Mouse (Mus musculus): ENCODE measurements around the gene Dab1. TPM values are rescaled to one million over a fixed set of nuclear protein-coding genes. Genes with fewer than 3 reads are reported as not detected.

The Dab1 gene
- 100 to 1,000 TPM; 138 to 149 TPM for total RNA-seq (2021)
- long read RNA-seq, experiment 1, full-length matches to known transcripts, result 17 of 86 reads
- long read RNA-seq, experiment 1, partial matches to known transcripts, result 35 of 86 reads
- long read RNA-seq, experiment 1, other reads (novel, unspliced or antisense), result 34 of 86 reads
- long read RNA-seq, experiment 2, full-length matches to known transcripts, result 21 of 106 reads
- long read RNA-seq, experiment 2, partial matches to known transcripts, result 39 of 106 reads
- long read RNA-seq, experiment 2, other reads (novel, unspliced or antisense), result 46 of 106 reads

- DNase-seq (ENCODE audit: low spot score in 2 of 2), result peak; percentile 48 to 61
Observed at GRCm38 (mm10) chr4:103619321-103619945, at the start of gene Dab1. Gene Dab1 (plus strand): TSS chr4:103619359.

GRCm38 (mm10) chr4:103571721-103572352 lies 47.3 kb upstream of the Dab1 start:
- no peak for DNase-seq (ENCODE audit: low spot score in 2 of 2)

- peak in 1 of 2 experiments; percentile 54 for DNase-seq (ENCODE audit: low spot score in 2 of 2)
Observed at GRCm38 (mm10) chr4:103575556-103575955, 43.6 kb upstream of the Dab1 start.

DNA sequence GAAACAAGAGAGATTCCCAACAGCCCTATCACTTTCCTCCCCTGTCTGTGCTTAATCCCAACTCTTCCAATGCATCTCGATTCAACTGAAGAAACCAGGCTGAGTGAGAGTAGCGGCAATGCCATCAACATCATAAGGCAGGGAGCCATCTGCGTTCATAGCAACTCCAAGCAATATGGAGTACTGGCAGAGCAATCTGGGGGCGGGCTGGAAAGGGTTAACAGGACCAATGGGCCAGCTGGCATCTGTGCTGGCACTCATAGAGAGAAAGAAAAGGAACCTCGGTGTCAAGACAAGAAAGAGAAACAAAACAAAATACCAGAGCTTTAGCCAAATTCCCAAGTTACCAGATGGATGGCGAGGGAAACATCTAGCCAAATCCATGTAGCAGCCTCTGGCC lies 42.9 kb upstream of the Dab1 start:
- peak; percentile 52 to 70 for DNase-seq (ENCODE audit: low spot score in 2 of 2)

DNA sequence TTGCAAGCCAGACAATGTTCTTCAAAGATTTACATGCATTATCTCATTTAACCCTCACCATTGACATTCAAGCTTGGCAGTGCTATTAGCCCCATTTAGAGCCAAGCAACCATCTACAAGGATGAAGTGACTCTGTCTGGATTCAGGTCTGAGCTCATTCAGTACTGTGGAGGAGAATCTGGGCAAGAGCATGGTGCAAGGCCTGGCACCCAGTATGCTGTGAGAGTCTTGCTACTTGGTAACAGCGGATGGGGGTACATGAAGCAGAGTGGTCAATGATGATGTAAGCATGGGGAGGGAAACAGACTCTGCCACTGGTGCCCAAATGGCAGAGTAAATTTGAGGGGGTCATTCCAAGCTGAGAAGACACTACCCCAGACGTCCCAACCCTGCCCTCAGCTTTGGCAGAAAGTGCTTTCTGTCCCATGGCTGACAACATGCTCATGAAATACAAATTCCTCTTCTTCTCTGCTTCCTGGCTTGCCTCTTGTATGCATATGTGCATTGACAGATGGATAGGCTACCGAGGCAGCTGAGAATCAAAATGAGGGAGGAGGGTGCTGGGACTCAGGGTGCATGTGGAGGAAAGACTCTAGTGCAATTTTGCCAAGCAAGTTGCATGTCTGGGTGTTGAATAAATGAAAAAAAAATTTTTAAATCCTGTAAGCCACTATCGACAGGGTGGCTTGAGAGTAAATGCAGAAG lies 41.9 kb upstream of the Dab1 start:
- peak; percentile 55 to 92 for DNase-seq (ENCODE audit: low spot score in 2 of 2)

DNA sequence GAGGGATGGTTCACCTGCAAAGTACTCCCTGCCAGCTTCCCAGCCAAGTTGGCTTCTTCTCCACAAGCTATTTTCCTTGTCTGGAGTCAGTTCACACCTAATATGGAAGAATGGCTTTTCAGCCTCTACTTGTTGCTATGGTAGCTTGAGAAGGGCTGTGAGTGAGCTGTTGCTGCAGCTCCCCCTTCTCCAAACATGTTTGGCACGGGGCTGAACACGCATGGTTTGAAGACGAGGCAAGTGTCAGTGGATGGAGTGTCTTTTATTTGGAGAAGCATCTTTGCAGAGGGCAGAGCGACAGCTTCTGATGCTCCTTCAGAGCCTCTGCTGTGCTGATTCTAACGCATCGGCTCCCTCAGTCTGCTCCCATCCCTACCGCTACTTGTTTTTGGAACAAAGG lies 41.3 kb upstream of the Dab1 start:
- DNase-seq (ENCODE audit: low spot score in 2 of 2), result peak; percentile 59 to 69

DNA sequence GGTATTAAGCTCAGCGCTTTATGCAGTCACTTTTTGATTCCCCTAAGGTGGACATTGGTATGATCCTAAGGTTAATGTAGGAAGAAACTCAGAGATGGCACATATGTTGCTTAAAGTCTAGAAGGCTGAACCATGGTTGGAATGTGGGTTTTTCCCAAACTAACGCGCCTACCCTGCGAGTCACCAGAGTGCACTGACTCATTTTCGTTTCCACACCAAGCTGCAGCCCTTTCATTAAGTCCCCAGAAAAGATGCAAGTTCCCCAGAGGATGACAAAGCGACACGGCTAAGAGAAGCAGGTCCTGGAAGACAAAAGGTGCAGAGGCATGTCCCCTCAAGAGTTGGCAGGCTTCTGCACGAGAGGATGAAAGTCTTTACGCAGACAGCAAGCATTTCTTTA lies 39.1 kb upstream of the Dab1 start:
- DNase-seq (ENCODE audit: low spot score in 2 of 2), result no peak

DNA sequence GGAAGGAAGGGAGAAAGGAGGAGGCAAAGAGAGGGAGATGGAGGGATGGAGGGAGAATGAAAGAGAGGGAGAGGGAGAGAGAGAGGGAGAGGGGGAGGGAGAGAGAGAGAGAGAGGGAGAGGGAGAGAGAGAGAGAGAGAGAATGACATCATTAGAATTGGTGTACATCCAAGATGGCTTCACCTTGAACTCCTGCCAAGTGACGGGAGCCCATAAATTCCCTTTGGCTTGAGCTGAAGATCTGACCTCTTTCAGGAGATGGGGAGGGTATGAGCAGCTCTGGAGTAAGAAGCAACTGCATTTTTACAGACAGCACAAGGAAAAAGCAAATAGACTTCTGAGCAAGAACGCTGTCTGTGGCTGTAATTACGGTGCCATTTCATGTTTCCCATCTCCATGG lies 4.1 kb upstream of the Dab1 start:
- no peak for DNase-seq (ENCODE audit: low spot score in 2 of 2)

DNA sequence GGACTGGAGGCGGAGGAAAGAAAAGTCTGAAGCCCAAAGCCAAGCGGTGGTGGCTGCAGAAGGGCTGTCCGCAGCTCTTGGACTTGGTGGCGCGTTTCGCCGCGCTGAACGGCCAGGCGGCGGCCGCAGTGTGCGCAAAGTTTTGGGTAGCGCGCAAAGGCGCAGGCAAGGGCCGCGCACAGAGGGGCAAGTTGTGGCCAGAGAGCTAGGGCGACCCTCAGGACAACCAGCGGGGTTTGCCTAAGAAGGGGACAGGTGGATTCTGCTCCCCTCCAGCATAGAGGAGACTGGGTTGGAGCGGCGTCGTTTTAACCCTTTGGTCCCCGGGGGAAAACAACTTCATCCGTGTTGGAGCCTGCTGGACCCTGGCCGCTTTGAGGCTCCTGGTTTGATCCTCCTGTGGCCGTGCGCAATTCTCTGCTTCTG lies 800 bp downstream of the Dab1 start:
- DNase-seq (ENCODE audit: low spot score in 2 of 2), result peak; percentile 22 to 51

DNA sequence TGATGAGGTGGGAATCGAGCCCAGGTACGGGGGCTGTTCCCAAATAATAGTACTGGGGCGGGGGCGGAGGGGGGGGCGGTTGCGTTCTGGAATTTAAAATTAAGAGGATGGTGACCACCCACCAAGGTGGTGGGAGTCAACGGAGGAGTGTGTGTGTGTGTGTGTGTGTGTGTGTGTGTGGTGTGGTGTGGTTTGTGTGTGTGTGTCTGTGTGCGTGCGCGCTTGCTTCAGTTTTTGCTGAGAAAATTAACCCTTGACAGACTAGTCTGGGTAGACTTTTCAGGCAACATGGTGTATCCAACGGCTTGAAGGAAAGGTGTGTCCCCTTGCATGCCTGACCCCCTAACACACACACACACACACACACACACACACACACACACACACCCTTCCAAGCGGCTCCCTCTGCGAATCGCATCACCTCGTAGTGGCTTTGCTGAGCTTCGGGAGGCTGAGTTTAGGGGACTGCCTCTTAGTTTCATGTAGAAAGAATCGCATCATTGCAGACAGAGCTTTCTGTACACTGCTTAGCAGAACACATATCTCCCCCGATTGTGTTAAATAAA lies 1.5 kb downstream of the Dab1 start:
- DNase-seq (ENCODE audit: low spot score in 2 of 2), result peak; percentile 33 to 54

DNA sequence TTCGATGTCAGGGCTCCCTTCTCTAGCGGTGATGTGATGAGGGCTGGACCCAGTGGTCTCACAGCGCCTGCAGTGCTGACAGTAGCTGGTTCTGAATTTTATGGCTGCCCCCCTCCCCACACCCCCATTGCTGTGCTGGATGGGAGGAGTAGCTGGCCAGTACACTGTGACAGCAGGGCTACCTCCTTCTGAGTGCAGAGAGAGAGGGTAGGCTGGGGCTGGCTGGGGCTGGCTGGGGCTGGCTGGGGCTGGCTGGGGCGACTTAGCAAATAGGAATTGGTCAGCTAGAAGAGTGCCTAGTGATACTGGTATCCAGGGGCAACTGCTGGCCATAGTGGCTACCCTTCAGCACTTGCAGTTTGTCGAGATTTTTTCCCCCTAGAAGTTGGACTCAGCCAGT lies 2.4 kb downstream of the Dab1 start:
- no peak for DNase-seq (ENCODE audit: low spot score in 2 of 2)

DNA sequence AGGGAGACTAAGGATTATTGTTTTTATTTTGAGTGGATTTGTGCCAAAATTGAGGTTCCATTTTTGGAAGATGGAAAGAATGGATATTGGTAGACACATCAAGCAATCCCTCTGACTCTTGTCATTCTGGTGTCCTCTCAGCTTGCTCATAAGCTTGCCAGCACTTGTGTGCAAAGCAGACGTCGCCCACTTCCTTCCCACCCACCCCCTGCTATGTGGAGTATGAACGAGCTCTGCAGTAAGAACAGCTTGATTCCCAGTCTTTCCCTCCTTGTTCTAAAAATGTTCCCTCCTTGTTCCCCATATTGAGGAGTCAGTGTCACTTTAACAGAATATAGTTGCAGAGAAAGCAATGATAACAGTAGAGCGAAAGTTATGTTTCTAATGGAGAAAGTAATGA lies 11.0 kb downstream of the Dab1 start:
- DNase-seq (ENCODE audit: low spot score in 2 of 2), result peak in 1 of 2 experiments; percentile 51

DNA sequence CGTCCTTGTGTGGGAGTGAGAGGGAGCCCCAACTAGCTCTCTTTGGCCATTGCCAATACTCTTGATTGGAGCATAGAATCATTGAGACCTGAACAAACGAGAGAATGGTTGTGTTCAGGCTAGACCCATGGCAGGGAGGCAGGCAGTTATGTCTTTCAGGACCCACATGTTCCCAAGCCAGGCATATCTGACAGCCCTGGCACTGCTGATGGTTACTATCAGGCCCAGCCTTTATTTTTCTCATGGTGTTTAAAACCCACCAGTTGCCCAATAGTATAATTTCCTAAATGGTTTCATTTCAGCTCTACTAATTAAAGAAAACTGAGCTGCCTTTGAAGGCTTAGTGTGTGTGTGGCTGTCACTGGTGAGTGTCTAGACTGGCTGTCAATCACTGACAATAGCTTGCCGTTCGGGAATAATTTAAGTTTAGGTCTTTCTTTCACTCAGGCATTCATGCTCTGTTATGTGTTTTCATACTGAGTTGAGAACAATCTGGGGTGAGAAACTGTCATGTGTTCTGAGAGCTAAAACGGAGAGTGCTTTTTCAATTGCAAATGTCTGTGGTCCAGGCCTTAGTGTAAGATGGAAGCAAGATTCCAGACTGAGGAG lies 17.1 kb downstream of the Dab1 start:
- peak in 1 of 2 experiments; percentile 40 for DNase-seq (ENCODE audit: low spot score in 2 of 2)

GRCm38 (mm10) chr4:103648209-103648896 lies 29.2 kb downstream of the Dab1 start:
- DNase-seq (ENCODE audit: low spot score in 2 of 2), result no peak

- DNase-seq (ENCODE audit: low spot score in 2 of 2), result no peak
Observed at GRCm38 (mm10) chr4:103655740-103656139, 36.6 kb downstream of the Dab1 start.

DNA sequence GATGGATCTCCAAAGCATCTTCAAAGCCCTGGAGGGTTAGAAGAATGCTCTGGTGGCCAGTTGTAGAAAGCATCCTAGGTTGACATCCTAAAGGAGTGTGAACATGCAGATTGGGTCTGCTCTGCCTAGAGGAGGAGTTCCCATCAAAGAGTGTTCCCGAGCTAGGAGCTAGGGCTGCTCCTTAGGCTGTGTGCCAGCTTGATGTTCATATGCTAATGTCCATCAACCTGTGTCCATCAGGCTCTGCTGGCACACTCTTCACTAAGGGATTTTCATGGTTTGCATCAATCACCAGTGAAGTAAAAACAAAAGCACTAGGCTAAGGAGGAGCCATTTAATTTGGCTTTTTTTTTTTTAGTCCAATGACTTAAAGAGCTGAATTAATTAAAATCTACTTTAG lies 42.2 kb downstream of the Dab1 start:
- no peak for DNase-seq (ENCODE audit: low spot score in 2 of 2)

- DNase-seq (ENCODE audit: low spot score in 2 of 2), result no peak
Observed at GRCm38 (mm10) chr4:103667438-103667837, 48.3 kb downstream of the Dab1 start.

DNA sequence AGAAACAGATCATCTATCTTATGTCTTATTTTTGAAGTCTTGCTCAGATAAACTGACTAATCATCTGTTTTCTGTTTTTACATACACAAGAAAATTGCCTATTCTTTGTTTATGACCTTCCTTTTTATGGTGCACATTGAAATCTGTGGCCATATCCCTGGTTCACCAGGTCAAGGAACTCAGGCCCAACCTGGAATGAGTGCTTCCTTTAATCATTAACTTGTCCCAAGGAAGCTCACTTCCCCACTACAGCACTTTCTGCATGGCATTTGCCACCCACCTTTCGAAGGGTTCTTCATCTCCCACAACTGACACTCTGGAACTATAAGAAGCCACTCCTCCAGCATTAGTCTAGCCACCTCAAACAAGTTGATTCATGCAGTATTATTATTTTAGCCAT lies 58.0 kb downstream of the Dab1 start:
- DNase-seq (ENCODE audit: low spot score in 2 of 2), result no peak

DNA sequence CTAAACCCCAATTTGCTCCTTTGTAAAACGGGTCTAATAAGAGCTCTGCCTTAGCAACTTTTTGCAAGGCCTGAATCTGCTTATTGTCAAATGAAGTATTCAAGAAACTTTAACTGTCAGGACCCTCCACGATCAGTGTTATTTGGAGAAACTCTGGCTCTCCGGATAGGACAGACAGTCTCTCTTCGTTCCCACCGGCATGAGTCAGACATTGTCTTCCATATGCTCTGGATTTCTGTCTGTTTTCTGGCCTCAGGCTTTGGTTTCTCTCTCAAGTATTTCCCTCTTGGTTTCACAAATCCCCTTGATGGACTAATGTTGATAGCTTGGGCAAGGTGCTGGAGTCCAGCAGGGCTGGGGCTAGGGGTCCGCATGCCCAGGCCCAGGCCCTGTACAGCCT lies 59.3 kb downstream of the Dab1 start:
- no peak for DNase-seq (ENCODE audit: low spot score in 2 of 2)

DNA sequence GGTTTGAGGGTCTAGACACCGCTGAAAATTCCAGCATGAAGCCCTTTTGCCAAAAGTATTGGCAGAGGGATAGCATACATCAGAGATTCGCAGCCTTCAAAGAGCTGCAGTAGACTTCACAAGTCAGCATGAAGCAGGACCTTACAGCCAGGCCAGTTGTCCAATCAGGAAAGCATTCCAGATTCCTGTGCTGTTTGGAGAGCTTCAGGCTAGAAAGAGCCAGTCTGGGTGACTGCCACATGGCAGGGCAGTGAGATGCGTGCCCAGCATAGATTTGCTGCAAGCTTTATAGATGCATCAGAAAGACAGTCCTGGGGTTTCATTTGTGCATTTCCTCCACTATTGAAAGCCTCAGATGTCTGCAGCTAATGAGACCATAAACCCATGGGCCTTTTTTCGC lies 66.0 kb downstream of the Dab1 start:
- DNase-seq (ENCODE audit: low spot score in 2 of 2), result peak in 1 of 2 experiments; percentile 56
